Mouse (Mus musculus) olfactory bulb, adult 2 months (tissue): ENCODE data around the gene Gm28845.

Experiments used
- CTCF ChIP-seq: fragments of 200-500 bp; IDR thresholded peaks from 2 replicates; pipeline ENCODE4 v1.5.1; 2012; ENCODE audit warnings: low read depth, mild to moderate bottlenecking, low read length, moderate library complexity; ENCODE audit not compliant: insufficient read depth
- POLR2A ChIP-seq: fragments of 200-500 bp; IDR thresholded peaks from 2 replicates; pipeline ENCODE4 v1.6.1; 2012; ENCODE audit warnings: mild to moderate bottlenecking, low read depth, low read length, moderate library complexity; ENCODE audit not compliant: insufficient read depth

DNA sequence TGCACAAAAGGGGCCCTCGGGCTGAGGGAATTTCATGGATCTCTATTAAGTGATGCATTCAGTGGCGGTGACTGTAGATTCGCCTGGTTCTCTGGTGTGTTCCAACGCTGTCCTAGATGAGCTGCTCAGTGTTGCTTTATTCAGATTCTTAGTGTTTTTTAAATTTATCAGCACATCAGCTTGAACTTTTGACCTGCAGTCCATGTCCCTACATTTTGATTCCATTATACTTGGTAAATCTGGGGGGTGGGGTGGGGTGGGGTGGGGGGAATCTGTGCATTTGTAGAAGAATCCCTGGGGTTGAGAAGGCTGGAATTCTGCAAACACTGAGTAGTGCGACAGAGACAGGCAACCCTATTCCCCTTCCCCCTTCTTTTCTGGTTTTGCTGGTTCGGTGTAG is 45.8 kb downstream of the Gm28845 start, which contains the start of gene Crygc:
- TF ChIP-seq CTCF (no peak), POLR2A (no peak)
